In the genomic region with DNA sequence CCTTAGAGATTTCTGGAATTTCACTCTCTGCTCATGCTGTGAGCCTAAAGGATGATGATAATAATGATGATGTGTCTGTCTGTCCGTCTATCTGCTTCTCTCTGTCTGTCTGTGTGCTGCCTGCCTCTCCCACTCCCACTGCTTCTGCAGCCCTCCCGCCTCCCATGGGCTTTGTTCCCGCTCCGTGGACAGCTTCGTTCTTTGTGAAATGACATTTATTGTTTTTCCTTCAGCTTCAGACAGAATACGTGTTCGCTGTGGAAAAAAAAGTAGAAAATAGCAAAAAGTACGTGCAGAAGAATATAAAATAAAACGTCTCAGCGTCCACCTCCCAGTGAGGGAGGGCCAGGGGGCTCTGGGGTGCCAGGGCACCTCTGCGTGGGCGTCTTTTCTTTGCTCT, we compare ENCODE assay signal across 13 mouse cellular contexts.
DNase-seq lines count a peak whose midpoint lies in the region; ATAC-seq and TF ChIP-seq lines count a peak whose summit lies in the region.
"Had no signal": no experiment of that assay in that cellular context is flagged by ENCODE, and none has a peak within 500 bp of the region (broad histone marks: within the 10 kb centered on the region; RNA-seq: fewer than 3 reads in every experiment).

No protein-coding gene starts in this region.

- no peak for ATAC-seq in limb, embryonic 14.5 days (ENCODE audit: low FRiP score, low read depth)
- ATAC-seq in neural tube, embryonic 12.5 days (ENCODE audit: low FRiP score, low read depth): no peak

- DNase-seq in embryo, embryonic 10 days (ENCODE audit: low spot score): peak; percentile 10
- DNase-seq in embryo, embryonic 10.5 days (ENCODE audit: low spot score): no peak
- DNase-seq in hindbrain, embryonic 10.5 days (ENCODE audit: low spot score): no peak
- DNase-seq in limb, embryonic 14.5 days (ENCODE audit: low spot score): no peak
- no peak for DNase-seq in kidney, postnatal 4 days
- DNase-seq in left cerebral cortex, postnatal 10 days (ENCODE audit: extremely low spot score in 1 of 2, low spot score in 2 of 2): no peak
- DNase-seq in heart, postnatal 36 days: no peak
- DNase-seq: cerebellum, postnatal 14 days; lung, embryonic 14.5 days had no signal

- TF ChIP-seq POLR2A in limb, embryonic 14.5 days (IDR thresholded peaks at IDR 0.05; ENCODE audit: borderline replicate concordance, extremely low read depth, insufficient read depth, insufficient read length): no peak

- peak overlapping the region; percentile 18; the same call in 1 of the 2 replicates for H3K9ac ChIP-seq in limb, embryonic 14.5 days (ENCODE audit: low read depth, low read length, severe bottlenecking)
- H3K9ac ChIP-seq in neural tube, embryonic 12.5 days: peak overlapping the region; percentile 29
- H3K9ac ChIP-seq: embryonic facial prominence, embryonic 15.5 days; limb, embryonic 13.5 days; lung, embryonic 14.5 days had no signal

- H3K36me3 ChIP-seq in hindbrain, embryonic 10.5 days: no peaks in the 10 kb centered on the region
- H3K36me3 ChIP-seq in limb, embryonic 14.5 days (ENCODE audit: control insufficient read depth, insufficient read depth, low read length): no peaks in the 10 kb centered on the region
- no peaks in the 10 kb centered on the region for H3K36me3 ChIP-seq in neural tube, embryonic 12.5 days
- H3K36me3 ChIP-seq: embryonic facial prominence, embryonic 15.5 days; limb, embryonic 13.5 days had no signal

- no peaks in the 10 kb centered on the region for H3K9me3 ChIP-seq in hindbrain, embryonic 10.5 days
- no peaks in the 10 kb centered on the region for H3K9me3 ChIP-seq in limb, embryonic 14.5 days (ENCODE audit: control insufficient read depth, low read length)
- no peaks in the 10 kb centered on the region for H3K9me3 ChIP-seq in neural tube, embryonic 12.5 days
- H3K9me3 ChIP-seq: embryonic facial prominence, embryonic 15.5 days; limb, embryonic 13.5 days had no signal

- no peak overlapping the region for H3K4me2 ChIP-seq in limb, embryonic 14.5 days (replicated peaks; ENCODE audit: low read depth, low read length, severe bottlenecking)
- H3K4me2 ChIP-seq in neural tube, embryonic 12.5 days (replicated peaks): no peak overlapping the region
- H3K4me2 ChIP-seq: embryonic facial prominence, embryonic 15.5 days; limb, embryonic 13.5 days; lung, embryonic 14.5 days had no signal

- peaks cover 85% of the 10 kb centered on the region for H3K4me1 ChIP-seq in hindbrain, embryonic 10.5 days (replicated peaks)
- peaks cover 14% of the 10 kb centered on the region for H3K4me1 ChIP-seq in limb, embryonic 14.5 days (ENCODE audit: control insufficient read depth, insufficient read depth, low read length)
- peaks cover 50% of the 10 kb centered on the region for H3K4me1 ChIP-seq in neural tube, embryonic 12.5 days

- peak overlapping the region; percentile 84 for H3K27ac ChIP-seq in hindbrain, embryonic 10.5 days
- H3K27ac ChIP-seq in limb, embryonic 14.5 days (replicated peaks; ENCODE audit: low read depth, low read length): 0 out of 2 replicates have a peak overlapping the region, but pooled peaks have one; percentile 4
- no peak overlapping the region for H3K27ac ChIP-seq in neural tube, embryonic 12.5 days
- H3K27ac ChIP-seq: embryonic facial prominence, embryonic 15.5 days; kidney, postnatal 0 days had no signal

- WGBS in hindbrain, embryonic 10.5 days: 34% methylated on average over 12 of the region's 12 CpGs
- 42% methylated on average over 12 of the region's 12 CpGs for WGBS in limb, embryonic 14.5 days
- 31% methylated on average over 12 of the region's 12 CpGs for WGBS in neural tube, embryonic 12.5 days

- no peak overlapping the region for H3K4me3 ChIP-seq in hindbrain, embryonic 10.5 days
- H3K4me3 ChIP-seq in limb, embryonic 14.5 days (replicated peaks; ENCODE audit: low read length): no peak overlapping the region
- no peak overlapping the region for H3K4me3 ChIP-seq in neural tube, embryonic 12.5 days
- H3K4me3 ChIP-seq: embryonic facial prominence, embryonic 15.5 days; limb, embryonic 13.5 days had no signal

- intact Hi-C loops in left cerebral cortex, postnatal 10 days (cut with DNase I): loop anchor here (5.0 kb wide), 1 partner anchor 70 kb away; no protein-coding TSS in a partner anchor
- intact Hi-C loops in heart, postnatal 36 days (cut with DNase I): no loop called here

- H3K27me3 ChIP-seq in hindbrain, embryonic 10.5 days (ENCODE audit: insufficient read depth, poor library complexity, severe bottlenecking): peaks cover 35% of the 10 kb centered on the region
- no peaks in the 10 kb centered on the region for H3K27me3 ChIP-seq in limb, embryonic 14.5 days (ENCODE audit: control insufficient read depth, insufficient read depth, low read length)
- H3K27me3 ChIP-seq in neural tube, embryonic 12.5 days (replicated peaks): no peaks in the 10 kb centered on the region
- H3K27me3 ChIP-seq: embryonic facial prominence, embryonic 15.5 days; limb, embryonic 13.5 days had no signal
